Mouse (Mus musculus) small intestine, adult 2 months (tissue): ENCODE measurements around the gene Dop1a. TPM values are rescaled to one million over a fixed set of nuclear protein-coding genes. Genes with fewer than 3 reads are reported as not detected.
A peak's percentile ranks its signal among the peaks of the same experiment; 100 is the strongest.

Experiments
- H3K27ac ChIP-seq: fragments of 200-500 bp; 2 replicates; pipeline ENCODE4 v1.5.1; 2012; ENCODE audit warnings: low read depth, low read length, control low read depth, inconsistent platforms; ENCODE audit not compliant: insufficient read depth
- H3K27me3 ChIP-seq: fragments of 200-500 bp; 2 replicates; pipeline ENCODE4 v1.6.1; 2012; ENCODE audit warnings: mild to moderate bottlenecking, moderate library complexity, low read length, inconsistent platforms; ENCODE audit not compliant: control insufficient read depth, insufficient read depth
- H3K36me3 ChIP-seq: fragments of 200-500 bp; 2 replicates; pipeline ENCODE4 v1.6.1; 2012; ENCODE audit warnings: mild to moderate bottlenecking, low read length, control low read depth, inconsistent platforms; ENCODE audit not compliant: control insufficient read depth, insufficient read depth
- H3K4me1 ChIP-seq: fragments of 200-500 bp; 2 replicates; pipeline ENCODE4 v1.6.1; 2012; ENCODE audit warnings: low read length, inconsistent platforms, mixed read lengths; ENCODE audit not compliant: control insufficient read depth, insufficient read depth, insufficient read length
- H3K4me3 ChIP-seq: fragments of 200-500 bp; 2 replicates; pipeline ENCODE4 v1.5.1; 2012; ENCODE audit warnings: low read depth, mild to moderate bottlenecking, control low read depth, inconsistent platforms, low read length, moderate library complexity
- CTCF ChIP-seq: fragments of 200-500 bp; IDR thresholded peaks from 2 replicates; pipeline ENCODE4 v1.5.1; 2012; ENCODE audit warnings: low read depth, mild to moderate bottlenecking, control low read depth, inconsistent platforms, low read length, moderate library complexity, mixed read lengths; ENCODE audit not compliant: insufficient replicate concordance, insufficient read length; ENCODE audit errors: extremely low read depth
- POLR2A ChIP-seq: fragments of 200-500 bp; IDR thresholded peaks from 2 replicates; pipeline ENCODE4 v1.6.1; 2012; ENCODE audit warnings: low read depth, mild to moderate bottlenecking, control low read depth, inconsistent platforms, low read length, moderate library complexity
- WGBS: fragments of 180-500 bp; shearing (Covaris S2); methylation state at CpG from one replicate; pipeline ENCODE4 v1.1.7; 2018; 5-methylcytosine and 5-hydroxymethylcytosine counted together
- polyA plus RNA-seq: library from polyadenylated mRNA; depleted of rRNA; stranded (reverse); fragments of >200 nt; gene quantifications from 2 replicates; pipeline ENCODE4 v1.2.3, GENCODE M21; 2012; rRNA removed

Dop1a gene
- polyA plus RNA-seq, result 3.0 and 5.1 TPM in 2 replicates

DNA sequence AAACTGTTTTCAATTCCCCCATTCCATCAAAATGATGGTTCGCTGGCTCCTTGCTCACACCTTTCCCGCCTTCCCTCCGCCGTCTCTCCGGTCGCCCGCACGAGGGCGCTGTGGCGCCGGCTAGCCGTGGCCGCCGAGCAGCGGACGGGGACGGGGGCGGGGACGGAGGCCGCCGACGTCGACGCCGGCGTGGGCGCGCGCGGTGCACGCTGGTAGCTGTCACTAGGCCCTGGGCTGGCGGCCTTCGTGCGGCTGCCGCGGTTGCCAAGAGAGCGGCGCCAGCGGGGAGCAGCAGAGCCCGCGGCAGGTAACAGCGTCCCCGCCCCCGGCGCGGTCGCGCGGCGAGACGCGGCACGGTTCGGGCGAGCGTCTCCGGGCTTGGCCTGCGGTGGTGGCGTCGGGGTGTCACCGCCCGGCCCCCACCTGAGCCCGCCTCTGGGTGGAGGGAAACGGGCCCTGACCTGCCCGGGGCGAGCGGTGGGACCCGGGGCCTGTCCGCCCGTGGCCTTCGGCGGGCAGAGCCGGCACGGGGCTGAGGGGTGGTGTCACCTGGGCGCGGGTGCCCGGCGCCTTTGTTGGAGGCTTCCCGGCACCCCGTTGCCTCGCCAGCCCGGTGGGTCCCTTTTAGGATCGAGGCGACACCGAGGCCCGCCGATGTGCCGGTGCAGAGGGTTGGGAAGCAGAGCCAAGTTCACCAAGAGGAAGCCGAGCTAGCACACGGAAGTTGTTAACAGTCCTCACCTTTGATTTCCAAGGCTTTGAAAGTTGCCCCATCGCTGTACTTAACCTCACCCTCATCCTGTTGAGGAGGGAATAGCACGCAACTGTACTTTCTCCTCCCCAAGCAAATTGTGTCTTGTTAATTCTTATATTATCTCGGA lies at the start of gene Dop1a:
Gene Dop1a, plus strand, starts transcription at position 165 of the 881 bp plus-strand sequence.
- peaks cover 2% of the 10 kb centered on the region; the same call in 1 of the 2 replicates for H3K4me1 ChIP-seq
- under 1% methylated on average over 87 of the region's 93 CpGs for WGBS
- H3K4me3 ChIP-seq, result peak within 1 kb of the TSS; percentile 96
- H3K27ac ChIP-seq, result peak within 1 kb of the TSS; percentile 92
- H3K27me3 ChIP-seq, result no peaks in the 10 kb centered on the region
- TF ChIP-seq POLR2A (peak; percentile 62), CTCF (peak; percentile 86)
- no peaks in the 10 kb centered on the region for H3K36me3 ChIP-seq

GRCm38 (mm10) chr9:86417971-86418370 lies 49.0 kb upstream of the Dop1a start:
- no peak overlapping the region for H3K4me3 ChIP-seq
- no peak overlapping the region for H3K27ac ChIP-seq
- WGBS, result 86% methylated on average over 1 of the region's 1 CpGs
- TF ChIP-seq POLR2A, result no peak
- no peak for TF ChIP-seq CTCF
- H3K36me3 ChIP-seq, result no peaks in the 10 kb centered on the region
- H3K27me3 ChIP-seq, result no peaks in the 10 kb centered on the region
- H3K4me1 ChIP-seq, result no peaks in the 10 kb centered on the region

- Histone ChIP-seq H3K4me3 (no peak overlapping the region), H3K27ac (no peak overlapping the region), H3K36me3 (no peaks in the 10 kb centered on the region), H3K4me1 (no peaks in the 10 kb centered on the region), H3K27me3 (no peaks in the 10 kb centered on the region)
- WGBS, result 72% methylated on average over 6 of the region's 6 CpGs
- TF ChIP-seq POLR2A (no peak), CTCF (no peak)
Observed at GRCm38 (mm10) chr9:86419366-86419765, 47.6 kb upstream of the Dop1a start.

- 84% methylated on average over 4 of the region's 4 CpGs for WGBS
- TF ChIP-seq CTCF (no peak), POLR2A (no peak)
Observed at GRCm38 (mm10) chr9:86423331-86423730, 43.6 kb upstream of the Dop1a start.

DNA sequence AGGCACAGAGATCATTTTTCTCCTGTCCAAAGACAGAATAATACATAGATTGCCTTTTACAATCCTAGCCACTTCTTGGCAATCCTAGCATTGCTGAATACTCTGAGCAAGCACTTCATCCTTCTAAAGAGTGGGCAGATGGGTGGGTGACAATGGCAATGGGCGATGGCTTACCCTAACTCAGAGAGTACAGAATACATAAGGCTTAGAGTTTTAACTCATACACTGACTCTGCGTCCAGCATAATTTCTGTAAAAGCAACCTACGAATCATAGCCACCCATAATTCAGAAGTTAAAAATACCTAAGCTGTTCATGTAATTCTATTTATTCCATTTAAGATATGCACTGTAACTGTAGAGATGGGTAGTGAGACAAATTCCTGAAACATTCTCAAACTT lies 31.4 kb upstream of the Dop1a start:
- Histone ChIP-seq H3K36me3 (no peaks in the 10 kb centered on the region), H3K4me1 (no peaks in the 10 kb centered on the region), H3K4me3 (no peak overlapping the region), H3K27me3 (no peaks in the 10 kb centered on the region), H3K27ac (no peak overlapping the region)
- TF ChIP-seq CTCF (no peak), POLR2A (no peak)
- over 99% methylated on average over 3 of the region's 3 CpGs for WGBS

More at GRCm38 (mm10) chr9:86423331-86423730, 43.6 kb upstream of the Dop1a start:
- no peaks in the 10 kb centered on the region for H3K36me3 ChIP-seq
- H3K27ac ChIP-seq, result no peak overlapping the region
- no peak overlapping the region for H3K4me3 ChIP-seq
- no peaks in the 10 kb centered on the region for H3K27me3 ChIP-seq
- H3K4me1 ChIP-seq, result no peaks in the 10 kb centered on the region

DNA sequence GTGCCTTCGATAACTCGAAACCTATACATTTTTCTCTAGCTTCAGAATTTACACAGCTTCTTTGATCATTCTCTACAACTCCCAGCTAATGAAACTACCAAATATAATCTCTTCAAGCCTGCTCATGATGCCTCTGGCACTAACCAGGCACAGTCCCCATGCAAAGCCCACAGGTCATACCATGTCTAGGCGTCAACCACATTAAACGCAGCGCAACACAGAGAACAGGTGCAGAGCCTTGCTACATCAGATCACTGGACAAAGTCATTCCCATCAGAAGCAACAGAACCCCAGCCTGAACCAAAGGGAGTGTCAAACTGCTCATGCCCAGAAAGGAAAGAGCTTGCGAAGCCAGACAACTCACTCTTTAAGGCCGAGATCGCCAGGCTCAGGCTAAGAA lies 30.3 kb upstream of the Dop1a start:
- Histone ChIP-seq H3K36me3 (no peaks in the 10 kb centered on the region), H3K27ac (no peak overlapping the region), H3K4me1 (no peaks in the 10 kb centered on the region), H3K4me3 (no peak overlapping the region), H3K27me3 (no peaks in the 10 kb centered on the region)
- TF ChIP-seq CTCF, result no peak
- TF ChIP-seq POLR2A, result no peak
- WGBS, result 96% methylated on average over 8 of the region's 8 CpGs

DNA sequence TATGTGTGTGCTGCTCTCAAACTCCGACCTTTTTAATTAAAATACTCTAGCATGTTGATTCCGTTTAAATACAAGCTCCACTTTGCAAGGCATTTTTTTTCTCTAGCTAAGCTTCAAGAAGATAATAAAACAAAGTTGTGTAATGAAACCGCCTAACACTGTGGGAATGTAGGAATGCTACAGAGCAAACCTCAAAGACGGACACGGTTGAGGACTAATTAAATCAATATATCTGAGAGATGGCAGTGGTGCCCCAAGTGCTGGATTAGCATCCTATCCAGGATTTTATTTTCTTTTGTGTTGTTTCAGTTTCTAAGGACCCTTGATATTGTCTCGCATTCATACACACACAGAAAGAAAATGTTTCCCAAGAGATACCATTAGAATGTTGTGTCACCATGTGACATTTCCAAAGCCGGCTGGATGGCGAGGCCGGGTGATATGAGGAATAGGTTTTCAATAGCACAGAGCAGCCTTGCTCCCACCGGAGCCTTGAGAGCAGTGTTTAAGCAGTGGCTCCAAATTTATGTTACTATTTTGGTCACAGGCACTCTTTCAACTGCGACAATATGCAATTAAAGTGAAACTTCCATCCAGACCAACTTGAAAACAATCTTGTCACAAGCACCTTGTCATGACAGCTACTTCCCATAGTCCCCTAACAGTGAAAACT lies 28.5 kb upstream of the Dop1a start:
- 82% methylated on average over 11 of the region's 11 CpGs for WGBS
- no peaks in the 10 kb centered on the region for H3K4me1 ChIP-seq

More for the DNA sequence above, 28.5 kb upstream of the Dop1a start:
- Histone ChIP-seq H3K4me3 (no peak overlapping the region), H3K27ac (no peak overlapping the region), H3K27me3 (no peaks in the 10 kb centered on the region), H3K36me3 (no peaks in the 10 kb centered on the region)
- no peak for TF ChIP-seq POLR2A
- TF ChIP-seq CTCF, result no peak
